Mouse (Mus musculus) liver, embryonic 14.5 days (tissue): ENCODE data around the gene Il12rb1. TPM values are rescaled to one million over a fixed set of nuclear protein-coding genes. Genes with fewer than 3 reads are reported as not detected.

Experiments
- ATAC-seq: fragments of 200-750 bp; cut with Nextera tagmentation; 2 replicates; pipeline ENCODE4 v1.8.0; 2017; ENCODE audit warnings: moderate number of reproducible peaks, mild to moderate bottlenecking, moderate library complexity; ENCODE audit not compliant: insufficient read depth
- DNase-seq, 3 experiments: peaks; one replicate each; pipeline ENCODE4 v3.0.0-alpha.2; 2012 to 2013; ENCODE audit warnings: low read depth in 3 of 3, low spot score in 3 of 3
- H3K27ac ChIP-seq: fragments of 300-500 bp; sonication (generic); 2 replicates; pipeline ENCODE4 v1.5.1; 2014; ENCODE audit warnings: moderate library complexity, mild to moderate bottlenecking, control low read depth, inconsistent platforms
- H3K27me3 ChIP-seq: fragments of 300-500 bp; sonication (generic); 2 replicates; pipeline ENCODE4 v1.6.1; 2014; ENCODE audit warnings: mild to moderate bottlenecking, low read length, moderate library complexity; ENCODE audit not compliant: control insufficient read depth, insufficient read depth
- H3K36me3 ChIP-seq: fragments of 300-500 bp; sonication (generic); replicated peaks from 2 replicates; pipeline ENCODE4 v1.6.1; 2014; ENCODE audit warnings: low read depth; ENCODE audit not compliant: control insufficient read depth, insufficient read depth
- H3K4me1 ChIP-seq, 2 experiments: fragments of 200-500 bp in 1 of 2; fragments of 300-500 bp in 1 of 2; sonication (generic) in 1 of 2; replicated peaks; 2 replicates each; pipeline ENCODE4 v1.6.1; 2012 to 2014; ENCODE audit warnings: antibody characterized with exemption in 1 of 2, inconsistent platforms in 1 of 2, low read length in 1 of 2; ENCODE audit not compliant: control insufficient read depth in 2 of 2, insufficient read depth in 2 of 2
- H3K4me2 ChIP-seq: fragments of 300-500 bp; sonication (generic); 2 replicates; pipeline ENCODE4 v1.6.1; 2014; ENCODE audit warnings: low read depth, mild to moderate bottlenecking, control low read depth, moderate library complexity
- H3K4me3 ChIP-seq, 2 experiments: fragments of 200-500 bp in 1 of 2; fragments of 300-500 bp in 1 of 2; sonication (generic) in 1 of 2; 2 replicates each; pipeline ENCODE4 v1.5.1; 2012 to 2014; ENCODE audit warnings: low read depth in 2 of 2, low read length in 2 of 2, mild to moderate bottlenecking in 2 of 2, control low read depth in 1 of 2, inconsistent platforms in 1 of 2, moderate library complexity in 1 of 2; ENCODE audit not compliant: insufficient read depth in 1 of 2
- H3K9ac ChIP-seq: fragments of 300-500 bp; sonication (generic); replicated peaks from 2 replicates; pipeline ENCODE4 v1.6.1; 2014; ENCODE audit warnings: mild to moderate bottlenecking, control low read depth, moderate library complexity
- H3K9me3 ChIP-seq: fragments of 300-500 bp; sonication (generic); 2 replicates; pipeline ENCODE4 v1.6.1; 2016; ENCODE audit warnings: low read length, mixed read lengths; ENCODE audit not compliant: control insufficient read depth
- CTCF ChIP-seq: IDR thresholded peaks from 2 replicates; pipeline ENCODE4 v1.5.1; 2016; ENCODE audit warnings: antibody characterized with exemption, low read depth, control low read depth
- EP300 ChIP-seq: IDR thresholded peaks from 2 replicates; pipeline ENCODE4 v1.6.1; 2016; ENCODE audit warnings: antibody characterized with exemption, low read depth
- WGBS: fragments of 180-500 bp; shearing (Covaris S2); extraction: QIAGEN DNeasy Blood & Tissue Kit; methylation state at CpG from one replicate; pipeline ENCODE4 v1.1.7; 2014; ENCODE audit not compliant: insufficient replicate concordance; 5-methylcytosine and 5-hydroxymethylcytosine counted together
- polyA plus RNA-seq, 2 experiments: library from polyadenylated mRNA; depleted of rRNA in 1 of 2; stranded (reverse) in 1 of 2; unstranded in 1 of 2; fragments of >200 nt; fragmentation: Nextera tagmentation in 1 of 2; extraction: Ambion mirVana in 1 of 2; gene quantifications; 2 replicates each; pipeline versions ENCODE4 v1.2.1 to v1.2.3; 2012 to 2014

Gene Il12rb1
- polyA plus RNA-seq, 2 experiments, result 0.11 to 0.18 TPM

DNA sequence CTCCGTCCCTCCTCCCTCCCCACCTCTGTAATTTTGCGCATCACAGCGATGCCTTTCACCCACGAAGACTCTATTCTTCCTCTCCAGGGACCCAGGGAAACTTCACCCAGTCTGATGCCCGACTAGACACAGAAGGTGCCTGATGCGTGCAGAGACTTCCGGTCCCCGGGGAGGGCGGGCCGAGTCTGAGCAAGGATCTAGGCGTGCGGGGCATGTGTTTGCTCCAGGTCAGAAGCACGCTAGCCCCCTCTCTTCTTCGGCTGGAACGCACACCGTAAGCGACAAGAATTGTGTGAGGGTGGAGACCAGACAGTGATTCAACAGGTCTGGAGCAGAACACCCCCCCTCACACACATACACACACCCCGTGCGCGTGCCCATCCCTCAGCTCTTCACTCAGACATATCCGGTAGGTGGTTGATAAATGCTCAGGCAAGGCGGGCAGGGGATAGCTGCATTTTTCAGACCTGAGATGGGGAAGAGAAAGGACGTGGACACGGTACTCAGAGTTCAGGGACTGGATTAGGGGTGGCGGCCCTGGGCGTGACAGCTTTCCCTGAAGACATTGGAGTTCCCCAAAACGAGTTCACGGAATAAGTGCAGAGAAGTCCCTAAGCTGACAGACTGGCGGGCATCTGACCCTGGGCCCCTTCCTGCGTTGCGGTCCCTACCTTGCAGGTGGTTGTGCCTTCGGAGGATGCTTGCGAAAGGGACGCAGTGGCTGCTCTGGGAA, 42.2 kb upstream of the Il12rb1 start:
- ATAC-seq (no peak), DNase-seq (no peak)
- no peak for TF ChIP-seq EP300
- TF ChIP-seq CTCF, result no peak
- Histone ChIP-seq H3K4me1 (peaks cover 61 to 67% of the 10 kb centered on the region in 2 experiments), H3K9ac (peak overlapping the region; percentile 77), H3K4me3 (peak overlapping the region; percentile 72 to 77), H3K27me3 (no peaks in the 10 kb centered on the region), H3K4me2 (peak overlapping the region; percentile 99), H3K36me3 (no peaks in the 10 kb centered on the region; the same call in 1 of the 2 replicates), H3K27ac (peak overlapping the region; percentile 79), H3K9me3 (no peaks in the 10 kb centered on the region)
- 2% methylated on average over 34 of the region's 34 CpGs for WGBS

DNA sequence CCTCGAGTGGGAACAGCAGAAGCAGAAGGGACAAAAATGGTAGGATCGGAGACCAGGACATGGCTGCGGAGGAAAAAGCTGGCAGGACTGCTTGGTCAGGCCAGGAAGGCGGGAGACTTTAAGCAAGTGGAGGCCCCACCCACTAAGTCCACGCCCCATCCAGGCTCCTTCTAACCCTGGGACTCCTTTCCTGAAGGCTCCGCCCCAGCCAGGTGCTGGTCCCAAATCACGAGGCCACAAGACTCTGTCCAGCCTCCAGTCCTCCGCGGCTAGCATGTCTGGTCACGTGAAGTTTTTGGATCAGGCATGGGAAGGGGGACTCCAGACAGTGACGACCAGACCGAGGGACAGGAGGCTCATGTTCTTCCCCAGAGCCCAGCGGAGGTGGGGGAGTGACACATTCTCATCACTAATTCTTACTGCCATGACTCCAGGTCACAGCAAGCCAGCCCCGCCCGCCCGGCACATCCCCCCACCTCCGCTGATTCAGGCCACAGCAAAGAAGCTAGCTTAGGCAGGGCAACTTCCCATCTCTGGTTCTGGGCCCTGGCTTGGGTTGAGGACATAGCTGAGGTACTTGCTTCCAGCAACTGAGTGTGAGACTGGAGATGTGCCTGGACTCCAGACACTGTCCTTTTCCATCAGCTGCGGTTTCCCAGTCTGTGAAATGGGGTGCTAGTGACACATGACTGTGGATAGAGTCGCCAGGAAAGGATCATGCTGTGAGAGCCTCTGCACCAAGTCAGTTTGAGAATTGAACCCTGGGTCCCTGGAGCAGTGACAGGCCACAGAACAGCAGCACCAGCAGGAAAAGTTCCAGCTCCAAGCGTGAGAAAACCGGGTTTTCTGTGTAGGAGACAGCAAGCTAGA, 41.4 kb upstream of the Il12rb1 start:
- peak overlapping the region; percentile 79 for H3K27ac ChIP-seq
- H3K9ac ChIP-seq, result peak overlapping the region; percentile 77
- TF ChIP-seq EP300 (no peak), CTCF (no peak)
- H3K27me3 ChIP-seq, result no peaks in the 10 kb centered on the region
- DNase-seq (peak in 2 of 3 experiments; percentile 69 to 82), ATAC-seq (peak; percentile 34; the same call in 1 of the 2 replicates)
- peak overlapping the region; percentile 99 for H3K4me2 ChIP-seq
- WGBS, result 13% methylated on average over 21 of the region's 21 CpGs
- peaks cover 54 to 60% of the 10 kb centered on the region in 2 experiments for H3K4me1 ChIP-seq
- H3K4me3 ChIP-seq, result peak overlapping the region; percentile 72 to 77
- H3K9me3 ChIP-seq, result no peaks in the 10 kb centered on the region
- no peaks in the 10 kb centered on the region; the same call in 1 of the 2 replicates for H3K36me3 ChIP-seq

DNA sequence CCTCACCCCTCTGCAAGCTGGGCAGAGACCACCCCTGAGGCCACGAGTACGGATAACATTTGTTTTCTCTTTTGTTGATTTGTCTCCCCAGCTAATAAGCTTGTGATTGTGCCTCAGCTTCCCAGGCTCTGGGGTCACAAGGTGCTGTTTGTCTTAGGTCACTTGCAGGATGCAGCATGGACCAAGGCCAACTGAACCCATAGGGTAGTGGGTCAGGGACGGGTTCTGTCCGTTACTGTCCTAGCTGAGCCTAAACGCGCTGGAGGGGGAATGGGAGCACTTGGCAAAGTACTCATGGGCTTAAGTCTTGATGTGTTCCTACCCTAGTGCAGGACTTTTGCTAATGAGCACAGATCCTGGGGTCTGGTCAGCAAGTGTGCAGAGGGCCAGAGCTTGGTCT, 40.7 kb upstream of the Il12rb1 start:
- Histone ChIP-seq H3K36me3 (no peaks in the 10 kb centered on the region; the same call in 1 of the 2 replicates), H3K4me1 (peaks cover 47 to 53% of the 10 kb centered on the region in 2 experiments), H3K4me3 (no peak overlapping the region), H3K27ac (no peak overlapping the region), H3K27me3 (no peaks in the 10 kb centered on the region), H3K9ac (no peak overlapping the region), H3K4me2 (no peak overlapping the region), H3K9me3 (no peaks in the 10 kb centered on the region)
- ATAC-seq (no peak), DNase-seq (no peak)
- WGBS, result 81% methylated on average over 6 of the region's 6 CpGs
- no peak for TF ChIP-seq CTCF
- TF ChIP-seq EP300, result no peak

DNA sequence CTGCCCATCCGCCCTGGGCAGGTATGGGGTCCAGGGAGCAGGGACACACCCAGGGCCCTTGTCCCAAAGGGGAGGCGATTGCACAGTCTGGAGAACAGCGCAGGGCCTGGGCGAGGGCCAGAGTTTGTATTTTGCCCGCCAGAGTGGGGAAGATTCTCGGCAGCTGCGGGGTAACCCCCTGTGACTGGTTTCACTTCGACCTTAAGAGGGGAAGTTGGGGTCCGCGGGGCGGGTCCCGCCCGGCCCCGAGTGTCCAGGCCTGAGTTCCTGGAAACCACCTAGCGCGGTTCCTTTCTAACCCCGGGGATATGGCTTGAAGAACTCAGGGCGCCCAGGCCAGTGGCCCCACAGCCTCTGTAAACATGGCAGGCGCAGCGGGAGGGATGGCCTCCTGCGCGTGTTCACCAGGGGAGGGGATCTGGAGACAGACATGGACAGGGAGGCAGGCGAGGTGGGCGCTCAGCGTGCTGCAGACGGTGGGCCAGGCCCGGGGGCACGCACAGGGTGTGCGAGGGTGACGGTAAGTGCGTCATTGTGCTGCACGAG, 39.9 kb upstream of the Il12rb1 start:
- H3K36me3 ChIP-seq, result no peaks in the 10 kb centered on the region; the same call in 1 of the 2 replicates
- H3K4me2 ChIP-seq, result no peak overlapping the region
- H3K27ac ChIP-seq, result no peak overlapping the region
- peaks cover 39 to 47% of the 10 kb centered on the region in 2 experiments for H3K4me1 ChIP-seq
- no peak for ATAC-seq
- H3K4me3 ChIP-seq, result no peak overlapping the region
- DNase-seq, result no peak
- 84% methylated on average over 32 of the region's 32 CpGs for WGBS
- H3K9me3 ChIP-seq, result no peaks in the 10 kb centered on the region
- TF ChIP-seq EP300, result no peak
- no peak for TF ChIP-seq CTCF
- H3K9ac ChIP-seq, result no peak overlapping the region
- H3K27me3 ChIP-seq, result no peaks in the 10 kb centered on the region
